Mouse (Mus musculus) embryonic facial prominence, embryonic 11.5 days (tissue): ENCODE results near the gene Henmt1. TPM values are rescaled to one million over a fixed set of nuclear protein-coding genes. Genes with fewer than 3 reads are reported as not detected.

Source experiments
- ATAC-seq: fragments of 200-750 bp; cut with Nextera tagmentation; replicated peaks from 2 replicates; pipeline ENCODE4 v1.8.0; 2017; ENCODE audit warnings: low read depth; ENCODE audit not compliant: insufficient number of reproducible peaks, low FRiP score, low TSS enrichment
- DNase-seq: peaks from one replicate; pipeline ENCODE4 v3.0.0-alpha.2; 2015; ENCODE audit warnings: low spot score
- H3K27ac ChIP-seq: fragments of 300-500 bp; sonication (generic); replicated peaks from 2 replicates; pipeline ENCODE4 v1.5.1; 2014; ENCODE audit warnings: mild to moderate bottlenecking, low read depth, low read length, control low read depth
- H3K27me3 ChIP-seq: fragments of 300-500 bp; sonication (generic); 2 replicates; pipeline ENCODE4 v1.6.1; 2014; ENCODE audit warnings: mild to moderate bottlenecking, low read length, moderate library complexity, mixed read lengths; ENCODE audit not compliant: control insufficient read depth, insufficient read depth
- H3K36me3 ChIP-seq: fragments of 300-500 bp; sonication (generic); replicated peaks from 2 replicates; pipeline ENCODE4 v1.6.1; 2014; ENCODE audit warnings: low read depth, mild to moderate bottlenecking, low read length, moderate library complexity, mixed read lengths; ENCODE audit not compliant: control insufficient read depth, insufficient read depth
- H3K4me1 ChIP-seq: fragments of 300-500 bp; sonication (generic); 2 replicates; pipeline ENCODE4 v1.6.1; 2014; ENCODE audit warnings: low read length, mixed read lengths; ENCODE audit not compliant: control insufficient read depth, insufficient read depth
- H3K4me2 ChIP-seq: fragments of 300-500 bp; sonication (generic); 2 replicates; pipeline ENCODE4 v1.6.1; 2014; ENCODE audit warnings: low read depth, mild to moderate bottlenecking, control low read depth, low read length, moderate library complexity
- H3K4me3 ChIP-seq: fragments of 300-500 bp; sonication (generic); 2 replicates; pipeline ENCODE4 v1.5.1; 2014; ENCODE audit warnings: low read depth, low read length, control low read depth
- H3K9ac ChIP-seq: fragments of 300-500 bp; sonication (generic); replicated peaks from 2 replicates; pipeline ENCODE4 v1.6.1; 2014; ENCODE audit warnings: mild to moderate bottlenecking, control low read depth, low read length
- H3K9me3 ChIP-seq: fragments of 300-500 bp; sonication (generic); replicated peaks from 2 replicates; pipeline ENCODE4 v1.6.1; 2016; ENCODE audit warnings: mild to moderate bottlenecking, low read length, inconsistent platforms, mixed read lengths; ENCODE audit not compliant: control insufficient read depth
- WGBS: fragments of 180-500 bp; shearing (Covaris S2); extraction: QIAGEN DNeasy Blood & Tissue Kit; methylation state at CpG from one replicate; pipeline ENCODE4 v1.1.7; 2014; 5-methylcytosine and 5-hydroxymethylcytosine counted together
- polyA plus RNA-seq: library from polyadenylated mRNA; unstranded; fragments of >200 nt; fragmentation: Nextera tagmentation; extraction: Ambion mirVana; gene quantifications from 2 replicates; pipeline ENCODE4 v1.2.1, GENCODE M21; 2014

Gene Henmt1
- polyA plus RNA-seq, 1 experiment from 2014 or later: 0.63 TPM

DNA sequence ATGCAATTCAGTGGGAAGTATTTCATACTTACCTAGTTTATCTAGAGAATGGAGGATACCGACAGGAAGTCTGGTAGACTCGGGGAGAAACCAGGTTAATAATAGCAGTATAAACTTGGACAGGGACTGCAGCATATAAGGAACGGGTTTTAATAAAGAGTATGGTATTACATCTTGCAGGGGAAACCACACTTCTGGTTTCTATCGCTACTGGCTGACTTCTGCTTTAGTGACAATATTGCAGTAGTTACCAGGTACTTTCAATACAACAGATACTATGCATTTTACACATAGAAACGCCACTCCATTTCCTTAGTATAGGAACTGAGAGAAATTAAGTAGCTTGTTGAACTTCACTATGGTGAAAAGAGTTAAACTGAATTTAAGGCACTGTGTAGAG, 68.5 kb downstream of the Henmt1 start:
- H3K4me3 ChIP-seq: no peak overlapping the region
- no peak for DNase-seq
- H3K9ac ChIP-seq: no peak overlapping the region
- no peak overlapping the region for H3K4me2 ChIP-seq
- WGBS: 87% methylated on average over 5 of the region's 5 CpGs
- H3K36me3 ChIP-seq: no peaks in the 10 kb centered on the region
- H3K9me3 ChIP-seq: no peaks in the 10 kb centered on the region
- H3K27me3 ChIP-seq: no peaks in the 10 kb centered on the region
- no peak for ATAC-seq
- H3K27ac ChIP-seq: no peak overlapping the region
- no peaks in the 10 kb centered on the region for H3K4me1 ChIP-seq

Other genes starting within 250 kb of the Henmt1 start
- gene Gpsm2, start 217.6 kb upstream of the Henmt1 start, polyA plus RNA-seq: 99.1 and 99.3 TPM in 2 replicates
- gene Aknad1, start 200.2 kb upstream of the Henmt1 start, polyA plus RNA-seq: 0.15 and 0.20 TPM in 2 replicates
- gene Stxbp3, start 99.3 kb upstream of the Henmt1 start, polyA plus RNA-seq: 28.2 and 29.2 TPM in 2 replicates
- gene Fndc7, start 49.9 kb upstream of the Henmt1 start, polyA plus RNA-seq: not detected in 2 replicates
- 69.1 and 71.3 TPM in 2 replicates for gene Prpf38b, start 28.1 kb upstream of the Henmt1 start, polyA plus RNA-seq
- not detected in 2 replicates for gene Gm9857, start 572 bp downstream of the Henmt1 start, polyA plus RNA-seq
- 9.9 and 12.2 TPM in 2 replicates for gene Fam102b, start 87.7 kb downstream of the Henmt1 start, polyA plus RNA-seq
- not detected in 2 replicates for gene Slc25a54, start 140.6 kb downstream of the Henmt1 start, polyA plus RNA-seq
- gene Slc25a24, start 183.3 kb downstream of the Henmt1 start, polyA plus RNA-seq: 51.9 and 52.6 TPM in 2 replicates